Mouse (Mus musculus) heart, embryonic 10.5 days (tissue): ENCODE results near the gene Syce3. TPM values are rescaled to one million over a fixed set of nuclear protein-coding genes. Genes with fewer than 3 reads are reported as not detected.

ENCODE experiments used
- DNase-seq: peaks from one replicate; pipeline ENCODE4 v3.0.0-alpha.2; 2017; ENCODE audit warnings: low spot score
- H3K27ac ChIP-seq: fragments of 300-500 bp; sonication (generic); 2 replicates; pipeline ENCODE4 v1.5.1; 2016; ENCODE audit warnings: mild to moderate bottlenecking
- H3K27me3 ChIP-seq: fragments of 300-500 bp; sonication (generic); 2 replicates; pipeline ENCODE4 v1.6.1; 2016; ENCODE audit warnings: mild to moderate bottlenecking; ENCODE audit not compliant: poor library complexity, insufficient read depth, severe bottlenecking
- H3K36me3 ChIP-seq: fragments of 300-500 bp; sonication (generic); 2 replicates; pipeline ENCODE4 v1.6.1; 2016; ENCODE audit warnings: mild to moderate bottlenecking, moderate library complexity
- H3K4me1 ChIP-seq: fragments of 300-500 bp; sonication (generic); 2 replicates; pipeline ENCODE4 v1.6.1; 2016; ENCODE audit warnings: mild to moderate bottlenecking
- H3K4me3 ChIP-seq: fragments of 300-500 bp; sonication (generic); 2 replicates; pipeline ENCODE4 v1.5.1; 2016; ENCODE audit warnings: mild to moderate bottlenecking, moderate library complexity
- H3K9me3 ChIP-seq: fragments of 300-500 bp; sonication (generic); 2 replicates; pipeline ENCODE4 v1.6.1; 2016; ENCODE audit warnings: mild to moderate bottlenecking, moderate library complexity
- WGBS: fragments of 180-500 bp; shearing (Covaris S2); methylation state at CpG from one replicate; pipeline ENCODE4 v1.1.7; 2016; 5-methylcytosine and 5-hydroxymethylcytosine counted together
- polyA plus RNA-seq: library from polyadenylated mRNA; unstranded; fragments of >200 nt; fragmentation: Nextera tagmentation; extraction: Ambion mirVana; gene quantifications from 2 replicates; pipeline ENCODE4 v1.2.1, GENCODE M21; 2016

The Syce3 gene
- not detected in 2 replicates for polyA plus RNA-seq

DNA sequence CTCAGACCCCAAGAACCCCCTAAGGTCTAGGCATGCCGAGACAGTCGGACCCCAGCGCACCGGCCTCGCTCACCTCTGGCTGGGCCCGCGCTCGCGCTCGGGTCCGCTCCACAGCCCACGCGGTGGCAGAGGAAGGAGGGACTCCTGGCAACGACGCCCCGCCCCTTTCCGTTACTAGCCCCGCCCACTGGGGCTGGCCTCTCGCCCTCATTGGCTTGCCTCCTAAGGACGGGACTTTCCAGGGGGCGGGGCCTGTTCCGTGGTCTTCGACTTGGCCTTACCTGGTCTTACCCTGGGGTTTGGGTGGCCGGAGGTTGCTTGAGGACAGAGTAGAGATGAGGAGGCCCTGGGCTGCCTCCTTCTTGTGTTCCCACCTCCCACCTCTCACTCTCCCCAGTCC, at the start of gene Syce3:
Gene Syce3 (minus strand): TSS at position 386 of the 400 bp plus-strand sequence.
- no peaks in the 10 kb centered on the region for H3K27me3 ChIP-seq
- H3K9me3 ChIP-seq: 0 out of 2 replicates have a peak, but pooled peaks cover 8% of the 10 kb centered on the region
- 80% methylated on average over 24 of the region's 24 CpGs for WGBS
- no peak within 1 kb of the TSS for H3K27ac ChIP-seq
- no peaks in the 10 kb centered on the region for H3K36me3 ChIP-seq
- no peak within 1 kb of the TSS for H3K4me3 ChIP-seq
- peak; percentile 69 for DNase-seq
- peaks cover 4% of the 10 kb centered on the region; the same call in 1 of the 2 replicates for H3K4me1 ChIP-seq

DNA sequence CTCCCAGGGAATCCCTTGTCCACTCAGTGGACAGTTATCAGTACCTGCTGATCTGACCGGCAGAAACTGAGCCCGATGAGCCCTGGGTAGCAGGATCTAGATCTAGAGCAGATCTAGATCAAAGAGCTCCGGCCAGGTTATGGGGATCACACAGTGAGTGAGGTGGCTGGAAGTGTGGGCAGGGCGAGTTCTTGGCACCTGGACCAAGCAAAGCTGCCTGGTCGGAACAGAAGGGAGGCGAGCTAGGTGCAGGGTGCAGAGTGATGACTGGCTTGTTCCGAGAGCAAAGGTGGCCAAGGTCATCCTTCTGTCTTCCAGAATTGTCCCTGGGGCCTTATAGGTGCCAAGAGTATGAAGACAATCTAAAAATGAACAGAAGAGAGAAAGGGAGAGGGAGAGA, 49.5 kb upstream of the Syce3 start:
- 82% methylated on average over 7 of the region's 7 CpGs for WGBS
- Histone ChIP-seq H3K27ac (no peak overlapping the region), H3K27me3 (peaks cover 65% of the 10 kb centered on the region), H3K4me3 (no peak overlapping the region), H3K9me3 (no peaks in the 10 kb centered on the region), H3K4me1 (peaks cover 2% of the 10 kb centered on the region; the same call in 1 of the 2 replicates), H3K36me3 (no peaks in the 10 kb centered on the region)
- DNase-seq: no peak

- WGBS: 88% methylated on average over 15 of the region's 15 CpGs
- Histone ChIP-seq H3K36me3 (no peaks in the 10 kb centered on the region), H3K9me3 (no peaks in the 10 kb centered on the region), H3K27ac (no peak overlapping the region), H3K4me1 (peaks cover 11% of the 10 kb centered on the region), H3K4me3 (no peak overlapping the region), H3K27me3 (peaks cover 74% of the 10 kb centered on the region)
- no peak for DNase-seq
These were observed 48.6 kb upstream of the Syce3 start for GRCm38 (mm10) chr15:89458942-89459341.

- peaks cover 17% of the 10 kb centered on the region for H3K4me1 ChIP-seq
- H3K36me3 ChIP-seq: no peaks in the 10 kb centered on the region
- no peak for DNase-seq
- H3K4me3 ChIP-seq: no peak overlapping the region
- H3K9me3 ChIP-seq: no peaks in the 10 kb centered on the region
- H3K27ac ChIP-seq: no peak overlapping the region
- H3K27me3 ChIP-seq: peaks cover 77% of the 10 kb centered on the region
- 65% methylated on average over 6 of the region's 6 CpGs for WGBS
These were observed 45.3 kb upstream of the Syce3 start for GRCm38 (mm10) chr15:89455642-89456041.

DNA sequence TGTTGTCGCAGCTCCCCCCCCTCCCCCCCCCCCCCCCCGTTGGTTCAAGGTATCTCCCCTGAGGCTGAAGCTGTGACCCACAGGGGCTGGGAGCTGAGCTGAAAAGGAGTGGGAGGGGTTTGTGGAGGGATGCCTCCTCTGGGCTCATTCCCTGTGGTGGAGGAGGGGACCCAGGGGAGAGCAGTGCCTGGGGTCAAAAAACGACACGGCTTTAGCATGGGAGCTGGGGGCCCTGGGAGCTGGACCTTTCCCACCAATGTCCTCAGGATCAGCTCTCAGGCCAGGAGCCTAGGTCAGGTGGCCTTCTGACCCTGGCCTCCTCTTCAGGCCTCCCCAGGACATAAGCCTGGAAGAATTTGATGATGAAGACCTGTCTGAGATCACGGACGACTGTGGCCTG, 44.6 kb upstream of the Syce3 start:
- H3K27me3 ChIP-seq: peaks cover 69% of the 10 kb centered on the region

DNA sequence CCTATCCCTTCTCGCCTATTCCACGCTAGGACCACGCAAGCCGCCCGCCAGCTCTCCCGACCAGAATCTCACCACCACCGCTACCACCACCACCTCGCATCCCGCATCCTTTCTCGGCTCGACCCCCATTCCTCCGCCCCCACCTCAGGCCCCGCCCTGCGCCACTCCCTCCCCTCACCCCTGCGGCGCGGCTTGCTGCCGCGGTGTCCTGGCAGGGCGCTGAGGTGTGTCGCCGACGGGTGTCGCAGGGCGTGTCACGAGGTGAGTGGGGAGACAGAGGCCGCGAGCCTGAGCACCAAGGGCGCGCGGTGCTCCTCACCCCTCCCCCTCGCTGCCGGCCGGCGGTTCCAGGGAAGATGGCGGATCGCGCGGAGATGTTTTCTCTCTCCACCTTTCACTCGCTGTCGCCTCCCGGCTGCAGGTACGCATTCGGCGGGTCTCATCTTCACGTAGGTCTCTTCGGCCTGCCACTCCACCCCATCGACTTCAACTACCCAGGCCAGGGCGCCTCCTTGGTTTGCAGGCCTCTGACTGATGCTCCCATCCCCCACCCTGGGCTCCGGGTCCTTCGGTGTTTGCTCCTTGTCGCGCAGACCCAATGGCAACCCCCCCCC, 43.7 kb upstream of the Syce3 start, which contains the start of gene Mapk8ip2:
Gene Mapk8ip2 (plus strand): TSS at position 49 of the 614 bp plus-strand sequence.
- 1% methylated on average over 53 of the region's 53 CpGs for WGBS
- no peaks in the 10 kb centered on the region for H3K9me3 ChIP-seq
- DNase-seq: no peak
- H3K4me3 ChIP-seq: peak within 1 kb of the TSS; percentile 69
- H3K36me3 ChIP-seq: no peaks in the 10 kb centered on the region
- peaks cover 64% of the 10 kb centered on the region for H3K27me3 ChIP-seq
- peaks cover 17% of the 10 kb centered on the region for H3K4me1 ChIP-seq
- H3K27ac ChIP-seq: no peak within 1 kb of the TSS

More for the DNA sequence above, 44.6 kb upstream of the Syce3 start:
- Histone ChIP-seq H3K9me3 (no peaks in the 10 kb centered on the region), H3K36me3 (no peaks in the 10 kb centered on the region), H3K4me3 (peak overlapping the region; percentile 5), H3K27ac (no peak overlapping the region), H3K4me1 (peaks cover 17% of the 10 kb centered on the region)
- WGBS: 15% methylated on average over 5 of the region's 6 CpGs
- DNase-seq: no peak

DNA sequence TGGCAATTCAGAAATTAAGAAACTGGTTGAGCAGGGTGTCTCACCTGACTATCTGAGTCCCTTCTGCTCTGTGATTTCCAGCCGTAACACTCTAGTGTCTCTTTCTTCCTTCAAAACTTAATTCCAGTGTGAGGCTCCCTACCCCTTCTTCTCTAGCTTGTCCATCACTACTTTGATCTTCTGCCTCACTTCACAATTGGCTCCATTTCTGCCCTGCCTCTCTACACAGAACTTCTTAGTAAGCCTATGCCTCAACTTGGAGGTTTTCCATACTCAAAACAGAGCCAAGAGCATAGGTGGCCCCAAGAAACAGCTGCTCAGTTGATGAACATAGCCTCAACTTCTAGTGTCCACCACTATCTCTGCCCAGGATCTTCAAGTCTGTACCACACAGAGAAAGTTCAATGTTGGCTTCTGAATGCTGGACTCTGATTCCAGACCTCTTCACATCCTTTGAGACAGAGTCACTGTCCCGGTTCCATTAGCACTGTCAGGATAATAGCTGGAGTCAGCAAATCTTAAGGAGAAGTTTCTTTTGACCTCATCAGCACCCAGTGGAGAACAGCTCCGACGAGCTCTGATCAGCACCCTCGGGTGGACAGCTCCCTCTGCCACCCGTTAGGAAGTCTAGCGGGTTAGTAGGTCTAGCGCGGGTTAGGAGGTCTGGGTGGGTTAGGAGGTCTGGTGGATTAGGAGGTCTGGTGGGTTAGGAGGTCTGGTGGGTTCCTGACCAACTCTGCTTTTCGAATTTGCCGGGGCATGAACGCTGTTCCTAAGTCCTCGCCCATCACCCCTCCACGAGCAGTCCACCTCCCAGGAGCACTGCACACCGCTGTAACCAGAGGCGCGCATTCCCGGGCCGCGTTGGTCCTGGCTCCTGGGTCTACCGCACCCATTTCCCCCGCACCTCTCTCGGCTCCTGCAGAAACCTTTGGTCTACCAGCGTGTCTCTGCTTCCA, 42.9 kb upstream of the Syce3 start:
- no peak overlapping the region for H3K27ac ChIP-seq
- no peaks in the 10 kb centered on the region for H3K9me3 ChIP-seq
- peaks cover 17% of the 10 kb centered on the region for H3K4me1 ChIP-seq
- peak overlapping the region; percentile 69 for H3K4me3 ChIP-seq
- WGBS: 5% methylated on average over 24 of the region's 24 CpGs
- peaks cover 57% of the 10 kb centered on the region for H3K27me3 ChIP-seq
- peak; percentile 84 for DNase-seq
- H3K36me3 ChIP-seq: no peaks in the 10 kb centered on the region

DNA sequence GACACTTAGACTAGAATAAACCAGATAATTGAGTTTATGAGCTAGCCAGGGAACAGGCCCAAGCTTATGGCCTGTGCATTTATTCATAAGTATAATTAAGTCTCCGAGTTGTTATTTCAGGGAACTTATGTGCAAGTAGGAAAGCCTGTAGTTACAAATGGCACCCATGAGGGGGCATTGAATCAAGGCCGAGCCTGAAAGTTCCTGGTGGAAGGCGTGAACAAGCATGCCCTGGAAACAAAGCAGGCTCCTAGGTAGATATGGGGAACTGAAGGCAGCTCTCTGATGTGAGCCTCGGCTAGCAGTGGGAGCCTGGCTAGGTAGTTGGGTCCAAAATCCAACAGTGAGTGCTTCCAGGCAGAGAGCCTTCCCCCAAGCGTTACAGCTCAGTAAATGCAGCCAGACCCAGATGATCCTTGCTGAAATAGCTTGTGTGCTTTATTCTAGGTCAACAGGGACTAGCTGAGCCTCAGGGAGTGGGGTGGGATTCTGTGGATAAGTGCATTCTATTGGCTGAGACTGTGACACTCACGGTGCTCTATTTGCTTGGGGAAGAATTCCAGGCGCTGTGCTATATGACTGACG, 32.3 kb upstream of the Syce3 start:
- no peaks in the 10 kb centered on the region for H3K4me1 ChIP-seq
- H3K4me3 ChIP-seq: no peak overlapping the region
- DNase-seq: no peak
- no peaks in the 10 kb centered on the region for H3K9me3 ChIP-seq
- 33% methylated on average over 8 of the region's 8 CpGs for WGBS
- no peak overlapping the region for H3K27ac ChIP-seq
- no peaks in the 10 kb centered on the region for H3K36me3 ChIP-seq
- H3K27me3 ChIP-seq: no peaks in the 10 kb centered on the region

DNA sequence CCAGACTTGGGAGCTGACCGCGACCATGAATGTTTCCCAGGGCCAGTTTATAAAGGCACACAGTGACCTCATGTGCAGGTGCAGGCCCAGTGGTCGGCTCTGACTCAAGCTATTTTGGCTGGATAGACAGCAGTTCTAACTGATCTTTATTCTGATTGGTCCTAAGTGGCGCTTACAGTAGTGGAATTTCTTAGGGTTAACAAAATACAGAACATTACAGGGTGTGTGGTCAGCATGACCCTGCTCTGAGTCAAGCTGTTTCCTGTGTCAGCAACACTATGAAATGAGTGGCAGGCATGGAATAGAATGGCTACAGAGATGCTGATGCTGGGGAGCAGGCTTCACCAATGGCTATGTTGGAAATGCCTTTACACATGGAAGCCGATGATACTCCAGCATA, 25.6 kb upstream of the Syce3 start:
- H3K36me3 ChIP-seq: no peaks in the 10 kb centered on the region
- H3K4me3 ChIP-seq: no peak overlapping the region
- no peaks in the 10 kb centered on the region for H3K27me3 ChIP-seq
- no peak for DNase-seq
- no peaks in the 10 kb centered on the region for H3K9me3 ChIP-seq
- H3K27ac ChIP-seq: no peak overlapping the region
- H3K4me1 ChIP-seq: no peaks in the 10 kb centered on the region
- 78% methylated on average over 5 of the region's 5 CpGs for WGBS

GRCm38 (mm10) chr15:89434136-89434535, 23.8 kb upstream of the Syce3 start:
- H3K36me3 ChIP-seq: no peaks in the 10 kb centered on the region
- no peak overlapping the region for H3K4me3 ChIP-seq
- no peaks in the 10 kb centered on the region for H3K9me3 ChIP-seq
- no peak overlapping the region for H3K27ac ChIP-seq
- H3K27me3 ChIP-seq: no peaks in the 10 kb centered on the region
- 71% methylated on average over 3 of the region's 3 CpGs for WGBS
- H3K4me1 ChIP-seq: no peaks in the 10 kb centered on the region
- no peak for DNase-seq

DNA sequence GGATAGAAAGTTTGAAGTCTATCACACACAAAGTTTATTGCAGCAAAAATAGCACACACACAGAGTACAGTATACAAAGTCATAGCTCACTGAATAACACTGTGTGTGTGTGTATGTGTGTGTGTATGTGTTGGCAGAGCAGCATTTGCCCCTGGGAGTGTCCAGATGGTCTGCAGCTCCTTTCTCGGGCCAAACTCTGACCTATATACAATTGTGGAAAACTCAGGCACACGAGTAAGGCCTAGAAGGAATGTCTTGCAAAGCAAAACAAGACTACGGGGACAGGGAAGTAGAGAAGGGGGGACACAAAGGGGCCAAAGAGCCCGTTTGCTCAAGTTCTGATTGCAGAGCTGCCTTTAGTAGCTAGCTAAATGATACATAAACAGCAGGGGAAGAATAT, 22.6 kb upstream of the Syce3 start:
- Histone ChIP-seq H3K9me3 (no peaks in the 10 kb centered on the region), H3K4me1 (peaks cover 10% of the 10 kb centered on the region), H3K36me3 (peaks cover 4% of the 10 kb centered on the region), H3K4me3 (no peak overlapping the region), H3K27me3 (no peaks in the 10 kb centered on the region), H3K27ac (no peak overlapping the region)
- DNase-seq: peak; percentile 48
- 84% methylated on average over 4 of the region's 4 CpGs for WGBS

- peaks cover 15% of the 10 kb centered on the region for H3K36me3 ChIP-seq
- peak; percentile 45 for DNase-seq
- no peaks in the 10 kb centered on the region for H3K27me3 ChIP-seq
- no peaks in the 10 kb centered on the region for H3K9me3 ChIP-seq
- no peak overlapping the region for H3K27ac ChIP-seq
- H3K4me1 ChIP-seq: peaks cover 13% of the 10 kb centered on the region
- WGBS: 89% methylated on average over 6 of the region's 6 CpGs
- no peak overlapping the region for H3K4me3 ChIP-seq
These were observed 21.5 kb upstream of the Syce3 start for GRCm38 (mm10) chr15:89431806-89432205.

- WGBS: 74% methylated on average over 3 of the region's 3 CpGs
- Histone ChIP-seq H3K4me1 (peaks cover 18% of the 10 kb centered on the region), H3K27me3 (no peaks in the 10 kb centered on the region), H3K9me3 (no peaks in the 10 kb centered on the region), H3K27ac (no peak overlapping the region), H3K36me3 (peaks cover 20% of the 10 kb centered on the region), H3K4me3 (no peak overlapping the region)
- DNase-seq: peak; percentile 66
These were observed 21.0 kb upstream of the Syce3 start for GRCm38 (mm10) chr15:89431271-89431670.
